35 mouse cellular contexts compared by ENCODE assay signal in genomic region chr5:72285077-72285476, GRCm38 (mm10).
"Had no signal": no experiment of that assay in that cellular context is flagged by ENCODE, and none has a peak within 500 bp of the region (broad histone marks: within the 10 kb centered on the region; RNA-seq: fewer than 3 reads in every experiment).

No protein-coding gene starts in this region.

- H3K4me3 ChIP-seq: heart, embryonic 10.5 days; heart, embryonic 12.5 days; heart, embryonic 13.5 days; heart, embryonic 15.5 days; hindbrain, embryonic 10.5 days; hindbrain, embryonic 12.5 days; hindbrain, embryonic 13.5 days; hindbrain, embryonic 15.5 days; intestine, embryonic 15.5 days; kidney, embryonic 15.5 days; layer of hippocampus, adult 2 months had no signal

- ATAC-seq: hindbrain, embryonic 16.5 days; hindbrain, postnatal 0 days; inflammation-experienced regulatory T-cells, adult 6 months; intestine, embryonic 15.5 days; intestine, embryonic 16.5 days; intestine, postnatal 0 days had no signal

- H3K36me3 ChIP-seq: intestine, embryonic 15.5 days had no signal

- H3K27me3 ChIP-seq: heart, embryonic 12.5 days; heart, embryonic 13.5 days; heart, embryonic 15.5 days; hindbrain, embryonic 12.5 days; hindbrain, embryonic 13.5 days; hindbrain, embryonic 15.5 days; intestine, embryonic 15.5 days; kidney, embryonic 15.5 days had no signal

- H3K9ac ChIP-seq: heart, embryonic 12.5 days; heart, embryonic 13.5 days; heart, embryonic 15.5 days; hindbrain, embryonic 12.5 days; hindbrain, embryonic 13.5 days; hindbrain, embryonic 14.5 days; hindbrain, embryonic 15.5 days; intestine, embryonic 15.5 days; kidney, embryonic 15.5 days had no signal

- H3K4me1 ChIP-seq: heart, embryonic 10.5 days; heart, embryonic 12.5 days; heart, embryonic 13.5 days; heart, embryonic 15.5 days; hindbrain, embryonic 10.5 days; hindbrain, embryonic 12.5 days; hindbrain, embryonic 13.5 days; hindbrain, embryonic 15.5 days had no signal

- DNase-seq: heart, postnatal 10 days; heart, postnatal 14 days; heart, postnatal 36 days; heart, postnatal 4 days; kidney, adult 11 months; kidney, adult 18-20 months; kidney, adult 2 months; kidney, adult 8-10 months; kidney, adult 9 months; kidney, postnatal 10 days; kidney, postnatal 14 days; kidney, postnatal 25 days; kidney, postnatal 36 days; kidney, postnatal 4 days; layer of hippocampus, adult 9-11 months; layer of hippocampus, postnatal 36 days had no signal

- H3K4me2 ChIP-seq: heart, embryonic 11.5 days; heart, embryonic 12.5 days; heart, embryonic 13.5 days; heart, embryonic 15.5 days; hindbrain, embryonic 12.5 days; hindbrain, embryonic 13.5 days; hindbrain, embryonic 14.5 days; hindbrain, embryonic 15.5 days; intestine, embryonic 15.5 days; kidney, embryonic 15.5 days had no signal

- H3K9me3 ChIP-seq: heart, embryonic 10.5 days; heart, embryonic 12.5 days; heart, embryonic 13.5 days; heart, embryonic 15.5 days; hindbrain, embryonic 10.5 days; hindbrain, embryonic 12.5 days; hindbrain, embryonic 13.5 days; hindbrain, embryonic 15.5 days; intestine, embryonic 15.5 days; kidney, embryonic 15.5 days had no signal

- H3K27ac ChIP-seq: heart, embryonic 10.5 days; heart, embryonic 13.5 days; heart, embryonic 15.5 days; hindbrain, embryonic 10.5 days; hindbrain, embryonic 12.5 days; hindbrain, embryonic 13.5 days; hindbrain, embryonic 14.5 days; hindbrain, embryonic 15.5 days; hindbrain, postnatal 0 days; intestine, embryonic 15.5 days; kidney, postnatal 0 days; layer of hippocampus, adult 2 months had no signal
